Mouse (Mus musculus) urinary bladder, postnatal 14 days (tissue): ENCODE results near the gene Teddm1b.
A peak's percentile ranks its signal among the peaks of the same experiment; 100 is the strongest.

ENCODE experiments used
- DNase-seq: peaks from one replicate; pipeline ENCODE4 v3.0.0; 2021; ENCODE audit warnings: low spot score

The Teddm1b gene

GRCm38 (mm10) chr1:153903006-153903405 is 28.9 kb downstream of the Teddm1b start:
- no peak for DNase-seq

GRCm38 (mm10) chr1:153904236-153904635 is 30.1 kb downstream of the Teddm1b start:
- no peak for DNase-seq

- no peak for DNase-seq
These were observed 31.7 kb downstream of the Teddm1b start for GRCm38 (mm10) chr1:153905884-153906283.

- no peak for DNase-seq
These were observed 34.1 kb downstream of the Teddm1b start for GRCm38 (mm10) chr1:153908208-153908607.

- no peak for DNase-seq
These were observed 34.6 kb downstream of the Teddm1b start for GRCm38 (mm10) chr1:153908741-153909140.

GRCm38 (mm10) chr1:153909213-153909962 is 35.2 kb downstream of the Teddm1b start:
- DNase-seq, result peak; percentile 66

- no peak for DNase-seq
These were observed 35.8 kb downstream of the Teddm1b start for GRCm38 (mm10) chr1:153909963-153910291.

- DNase-seq, result no peak
These were observed 36.3 kb downstream of the Teddm1b start for GRCm38 (mm10) chr1:153910423-153910822.

- DNase-seq, result no peak
These were observed 37.2 kb downstream of the Teddm1b start for GRCm38 (mm10) chr1:153911276-153911795.

- DNase-seq, result no peak
These were observed 39.7 kb downstream of the Teddm1b start for GRCm38 (mm10) chr1:153913869-153914268.

GRCm38 (mm10) chr1:153918521-153919206 is 44.5 kb downstream of the Teddm1b start:
- no peak for DNase-seq

- DNase-seq, result no peak
These were observed 47.5 kb downstream of the Teddm1b start for GRCm38 (mm10) chr1:153921642-153922041.

- no peak for DNase-seq
These were observed 48.5 kb downstream of the Teddm1b start for GRCm38 (mm10) chr1:153922571-153923021.

GRCm38 (mm10) chr1:153924395-153925385 is 50.5 kb downstream of the Teddm1b start:
- peak; percentile 46 for DNase-seq
